Mouse (Mus musculus) limb, embryonic 12.5 days (tissue): ENCODE measurements at regions not wholly inside any gene's neighbourhood (a gene's known extent, or its start where the extent isn't known, plus 50 kb on each side); places are given as distances from the start of the nearest gene placed in this dataset.

Experiments used
- ATAC-seq: fragments of 200-750 bp; cut with Nextera tagmentation; 2 replicates; pipeline ENCODE4 v1.8.0; 2017; ENCODE audit warnings: low read depth, moderate TSS enrichment; ENCODE audit not compliant: insufficient number of reproducible peaks, insufficient read depth, low FRiP score, low TSS enrichment
- H3K27ac ChIP-seq: fragments of 300-500 bp; sonication (generic); 2 replicates; pipeline ENCODE4 v1.5.1; 2016; ENCODE audit warnings: mild to moderate bottlenecking, moderate library complexity
- H3K27me3 ChIP-seq: fragments of 300-500 bp; sonication (generic); 2 replicates; pipeline ENCODE4 v1.6.1; 2016; ENCODE audit warnings: mild to moderate bottlenecking, moderate library complexity
- H3K36me3 ChIP-seq: fragments of 300-500 bp; sonication (generic); 2 replicates; pipeline ENCODE4 v1.6.1; 2016; ENCODE audit warnings: mild to moderate bottlenecking, moderate library complexity
- H3K4me1 ChIP-seq: fragments of 300-500 bp; sonication (generic); replicated peaks from 2 replicates; pipeline ENCODE4 v1.6.1; 2016
- H3K4me2 ChIP-seq: fragments of 300-500 bp; sonication (generic); 2 replicates; pipeline ENCODE4 v1.6.1; 2016; ENCODE audit warnings: mild to moderate bottlenecking, moderate library complexity
- H3K4me3 ChIP-seq: fragments of 300-500 bp; sonication (generic); replicated peaks from 2 replicates; pipeline ENCODE4 v1.5.1; 2016; ENCODE audit warnings: mild to moderate bottlenecking
- H3K9ac ChIP-seq: fragments of 300-500 bp; sonication (generic); replicated peaks from 2 replicates; pipeline ENCODE4 v1.6.1; 2016; ENCODE audit warnings: mild to moderate bottlenecking, moderate library complexity
- H3K9me3 ChIP-seq: fragments of 300-500 bp; sonication (generic); 2 replicates; pipeline ENCODE4 v1.6.1; 2016; ENCODE audit warnings: mild to moderate bottlenecking, moderate library complexity
- WGBS: fragments of 180-500 bp; shearing (Covaris S2); methylation state at CpG from one replicate; pipeline ENCODE4 v1.1.7; 2016; 5-methylcytosine and 5-hydroxymethylcytosine counted together

DNA sequence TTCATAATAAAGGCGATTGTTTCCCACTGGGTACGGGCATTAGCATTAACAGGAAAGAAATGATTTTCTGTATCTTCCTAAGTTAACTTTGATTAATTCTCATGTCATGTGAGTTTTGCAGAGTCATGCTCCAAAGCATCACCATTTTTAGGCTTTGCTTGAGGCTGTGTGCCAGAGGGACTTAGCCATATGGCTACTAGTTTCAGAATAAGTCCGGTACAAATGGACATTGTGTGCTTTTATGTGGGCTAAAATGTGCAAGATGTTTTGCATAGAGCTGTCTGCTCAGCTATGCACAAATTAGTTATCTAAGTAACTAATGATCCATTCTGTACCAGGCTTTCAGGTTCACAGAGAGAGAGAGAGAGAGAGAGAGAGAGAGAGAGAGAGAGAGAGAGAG is 406.2 kb upstream of the Tmem132c start:
- ATAC-seq: no peak
- 0 out of 2 replicates have a peak, but pooled peaks cover 2% of the 10 kb centered on the region for H3K9me3 ChIP-seq
- WGBS: 88% methylated on average over 3 of the region's 3 CpGs
- H3K4me1 ChIP-seq: no peaks in the 10 kb centered on the region
- H3K9ac ChIP-seq: no peak overlapping the region
- no peak overlapping the region for H3K4me2 ChIP-seq
- no peak overlapping the region for H3K27ac ChIP-seq
- H3K27me3 ChIP-seq: no peaks in the 10 kb centered on the region
- H3K4me3 ChIP-seq: no peak overlapping the region
- H3K36me3 ChIP-seq: no peaks in the 10 kb centered on the region

DNA sequence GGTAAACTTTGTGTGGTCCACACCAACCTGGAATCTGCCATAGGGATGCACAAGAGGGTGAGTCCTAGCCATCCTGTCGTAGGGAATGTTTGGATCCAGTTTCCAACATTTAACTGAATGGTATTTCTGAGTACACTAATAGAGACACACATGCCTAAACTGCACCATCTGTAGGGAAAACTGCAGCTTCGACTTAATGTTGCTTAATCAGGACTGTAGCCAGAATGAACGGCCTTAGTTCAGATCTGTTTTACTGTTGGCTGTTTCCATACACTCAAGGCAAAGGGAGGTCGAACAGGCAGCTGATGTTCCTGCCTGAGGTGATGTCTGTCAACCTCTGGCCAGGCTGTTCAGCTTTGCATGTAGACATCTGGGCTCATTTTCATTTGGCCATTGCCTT is 399.0 kb upstream of the Tmem132c start:
- Histone ChIP-seq H3K36me3 (no peaks in the 10 kb centered on the region), H3K4me1 (no peaks in the 10 kb centered on the region), H3K9me3 (no peaks in the 10 kb centered on the region), H3K27ac (no peak overlapping the region), H3K27me3 (no peaks in the 10 kb centered on the region), H3K4me2 (no peak overlapping the region), H3K9ac (no peak overlapping the region), H3K4me3 (no peak overlapping the region)
- 70% methylated on average over 4 of the region's 4 CpGs for WGBS
- no peak for ATAC-seq

- Histone ChIP-seq H3K4me1 (no peaks in the 10 kb centered on the region), H3K27ac (no peak overlapping the region), H3K4me2 (no peak overlapping the region), H3K9me3 (no peaks in the 10 kb centered on the region), H3K4me3 (no peak overlapping the region), H3K36me3 (no peaks in the 10 kb centered on the region), H3K9ac (no peak overlapping the region), H3K27me3 (no peaks in the 10 kb centered on the region)
- WGBS: 91% methylated on average over 1 of the region's 1 CpGs
- no peak for ATAC-seq
These were observed 379.5 kb upstream of the Tmem132c start for GRCm38 (mm10) chr5:126862078-126862477.

- no peak overlapping the region for H3K4me3 ChIP-seq
- 95% methylated on average over 1 of the region's 1 CpGs for WGBS
- H3K9ac ChIP-seq: no peak overlapping the region
- H3K4me2 ChIP-seq: no peak overlapping the region
- no peak overlapping the region for H3K27ac ChIP-seq
- H3K4me1 ChIP-seq: peaks cover 5% of the 10 kb centered on the region; the same call in 1 of the 2 replicates
- H3K27me3 ChIP-seq: peaks cover 3% of the 10 kb centered on the region; the same call in 1 of the 2 replicates
- 0 out of 2 replicates have a peak, but pooled peaks cover 4% of the 10 kb centered on the region for H3K9me3 ChIP-seq
- ATAC-seq: no peak
- no peaks in the 10 kb centered on the region for H3K36me3 ChIP-seq
These were observed 365.8 kb upstream of the Tmem132c start for GRCm38 (mm10) chr5:126875842-126876241.

- H3K9ac ChIP-seq: no peak overlapping the region
- H3K4me3 ChIP-seq: no peak overlapping the region
- ATAC-seq: no peak
- no peaks in the 10 kb centered on the region for H3K36me3 ChIP-seq
- no peak overlapping the region for H3K4me2 ChIP-seq
- H3K4me1 ChIP-seq: no peaks in the 10 kb centered on the region; the same call in 1 of the 2 replicates
- 46% methylated on average over 1 of the region's 1 CpGs for WGBS
- no peaks in the 10 kb centered on the region for H3K9me3 ChIP-seq
- no peaks in the 10 kb centered on the region for H3K27me3 ChIP-seq
- no peak overlapping the region for H3K27ac ChIP-seq
These were observed 350.9 kb upstream of the Tmem132c start for GRCm38 (mm10) chr5:126890710-126891109.

- Histone ChIP-seq H3K27ac (no peak overlapping the region), H3K4me2 (no peak overlapping the region), H3K4me1 (no peaks in the 10 kb centered on the region; the same call in 1 of the 2 replicates), H3K36me3 (no peaks in the 10 kb centered on the region), H3K27me3 (no peaks in the 10 kb centered on the region), H3K9ac (no peak overlapping the region), H3K4me3 (no peak overlapping the region), H3K9me3 (no peaks in the 10 kb centered on the region)
- 90% methylated on average over 4 of the region's 4 CpGs for WGBS
- no peak for ATAC-seq
These were observed 348.5 kb upstream of the Tmem132c start for GRCm38 (mm10) chr5:126893063-126893462.

- Histone ChIP-seq H3K4me2 (no peak overlapping the region), H3K4me3 (no peak overlapping the region), H3K27ac (no peak overlapping the region), H3K27me3 (no peaks in the 10 kb centered on the region), H3K36me3 (no peaks in the 10 kb centered on the region), H3K9ac (no peak overlapping the region), H3K9me3 (no peaks in the 10 kb centered on the region), H3K4me1 (no peaks in the 10 kb centered on the region)
- ATAC-seq: no peak
- WGBS: 87% methylated on average over 2 of the region's 2 CpGs
These were observed 331.5 kb upstream of the Tmem132c start for GRCm38 (mm10) chr5:126910084-126910483.

DNA sequence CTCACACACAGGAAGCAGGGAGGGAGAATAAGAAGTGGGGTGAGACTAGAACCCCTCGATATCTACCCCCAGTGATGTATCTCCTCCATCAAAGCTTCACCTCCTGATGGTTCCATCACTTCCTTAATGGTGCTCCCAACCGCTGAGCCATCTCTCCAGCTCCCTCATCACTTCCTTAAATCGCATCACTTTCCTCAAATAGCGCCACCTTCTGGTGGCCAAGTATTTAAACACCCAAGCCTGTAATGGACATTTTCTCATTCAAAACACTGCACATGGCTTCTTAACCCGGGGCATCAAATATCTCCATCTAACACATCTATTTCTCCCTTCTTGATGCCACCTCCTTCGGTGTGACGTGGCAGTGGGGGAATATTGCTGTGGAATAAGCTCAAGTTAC is 324.3 kb upstream of the Tmem132c start:
- no peak overlapping the region for H3K9ac ChIP-seq
- H3K27me3 ChIP-seq: no peaks in the 10 kb centered on the region
- no peak for ATAC-seq
- no peak overlapping the region for H3K4me2 ChIP-seq
- H3K36me3 ChIP-seq: no peaks in the 10 kb centered on the region
- H3K4me3 ChIP-seq: no peak overlapping the region
- no peak overlapping the region for H3K27ac ChIP-seq
- WGBS: 70% methylated on average over 7 of the region's 7 CpGs
- H3K4me1 ChIP-seq: no peaks in the 10 kb centered on the region
- H3K9me3 ChIP-seq: 0 out of 2 replicates have a peak, but pooled peaks cover 4% of the 10 kb centered on the region

GRCm38 (mm10) chr5:126933466-126933865 is 308.1 kb upstream of the Tmem132c start:
- Histone ChIP-seq H3K9me3 (0 out of 2 replicates have a peak, but pooled peaks cover 5% of the 10 kb centered on the region), H3K9ac (no peak overlapping the region), H3K27ac (no peak overlapping the region), H3K36me3 (no peaks in the 10 kb centered on the region), H3K4me1 (no peaks in the 10 kb centered on the region), H3K4me3 (no peak overlapping the region), H3K27me3 (no peaks in the 10 kb centered on the region), H3K4me2 (no peak overlapping the region)
- 54% methylated on average over 2 of the region's 2 CpGs for WGBS
- ATAC-seq: no peak

GRCm38 (mm10) chr5:126944861-126945260 is 296.7 kb upstream of the Tmem132c start:
- H3K4me1 ChIP-seq: no peaks in the 10 kb centered on the region
- peaks cover 5% of the 10 kb centered on the region; the same call in 1 of the 2 replicates for H3K9me3 ChIP-seq
- 77% methylated on average over 7 of the region's 7 CpGs for WGBS
- no peak for ATAC-seq
- H3K27me3 ChIP-seq: no peaks in the 10 kb centered on the region
- no peak overlapping the region for H3K27ac ChIP-seq
- no peak overlapping the region for H3K9ac ChIP-seq
- H3K4me3 ChIP-seq: no peak overlapping the region
- H3K36me3 ChIP-seq: no peaks in the 10 kb centered on the region
- H3K4me2 ChIP-seq: no peak overlapping the region

DNA sequence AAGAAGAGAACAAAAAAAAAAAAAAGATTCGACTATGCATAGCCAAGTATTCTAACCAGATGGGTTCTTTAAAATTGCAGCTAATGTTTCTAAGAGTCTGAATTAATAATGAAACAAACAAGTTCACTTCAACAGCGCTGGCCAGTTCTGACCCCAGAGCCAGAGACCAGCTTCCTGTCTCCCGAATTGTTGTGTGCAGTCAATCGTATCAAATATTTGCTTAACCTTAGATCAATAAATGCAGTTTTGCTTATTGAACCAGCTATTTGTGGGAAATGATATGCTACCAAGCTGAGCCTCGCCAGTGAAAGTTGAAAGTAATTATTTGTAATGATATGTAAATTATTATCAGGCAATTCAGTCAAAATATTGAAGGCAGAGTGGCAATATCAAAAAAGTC is 287.4 kb upstream of the Tmem132c start:
- H3K9me3 ChIP-seq: no peaks in the 10 kb centered on the region
- H3K4me2 ChIP-seq: no peak overlapping the region
- no peaks in the 10 kb centered on the region for H3K36me3 ChIP-seq
- ATAC-seq: no peak
- no peaks in the 10 kb centered on the region for H3K4me1 ChIP-seq
- no peak overlapping the region for H3K9ac ChIP-seq
- whole genome bisulfite sequencing: 79% methylated on average over 5 of the region's 5 CpGs
- no peak overlapping the region for H3K27ac ChIP-seq
- no peak overlapping the region for H3K4me3 ChIP-seq
- no peaks in the 10 kb centered on the region for H3K27me3 ChIP-seq

GRCm38 (mm10) chr5:126954634-126955033 is 287.0 kb upstream of the Tmem132c start:
- H3K9me3 ChIP-seq: no peaks in the 10 kb centered on the region
- no peaks in the 10 kb centered on the region for H3K4me1 ChIP-seq
- no peaks in the 10 kb centered on the region for H3K36me3 ChIP-seq
- no peak overlapping the region for H3K27ac ChIP-seq
- H3K27me3 ChIP-seq: no peaks in the 10 kb centered on the region
- H3K4me3 ChIP-seq: no peak overlapping the region
- ATAC-seq: no peak
- no peak overlapping the region for H3K9ac ChIP-seq
- H3K4me2 ChIP-seq: no peak overlapping the region
- 91% methylated on average over 6 of the region's 6 CpGs for WGBS
